Mouse (Mus musculus): ENCODE measurements around the gene Apopt1. TPM values are rescaled to one million over a fixed set of nuclear protein-coding genes. Genes with fewer than 3 reads are reported as not detected.

Apopt1 gene
- polyA plus RNA-seq, 1 experiment from 2014 or later: 52.5 TPM

GRCm38 (mm10) chr12:111794526-111795179 is 81.6 kb downstream of the Apopt1 start:
- no peaks in the 10 kb centered on the region for H3K4me1 ChIP-seq (replicated peaks; ENCODE audit: control insufficient read depth, insufficient read depth, low read length)
- H3K4me3 ChIP-seq (ENCODE audit: low read depth, low read length): no peak overlapping the region
- WGBS: 96% methylated on average over 18 of the region's 18 CpGs
- H3K4me2 ChIP-seq (replicated peaks; ENCODE audit: low read depth, low read length): no peak overlapping the region
- 0 out of 2 replicates have a peak, but pooled peaks cover 11% of the 10 kb centered on the region for H3K36me3 ChIP-seq (ENCODE audit: control insufficient read depth, insufficient read depth, low read length)
- no peak for DNase-seq (ENCODE audit: low spot score)
- no peak overlapping the region for H3K9ac ChIP-seq (ENCODE audit: low read depth, low read length)
- H3K9me3 ChIP-seq (ENCODE audit: control insufficient read depth, low read length): no peaks in the 10 kb centered on the region
- no peak overlapping the region for H3K27ac ChIP-seq (ENCODE audit: low read depth, low read length)
- H3K27me3 ChIP-seq (ENCODE audit: control insufficient read depth, insufficient read depth, low read length): no peaks in the 10 kb centered on the region
- no peak for ATAC-seq (ENCODE audit: low FRiP score)

GRCm38 (mm10) chr12:111795180-111795895 is 82.3 kb downstream of the Apopt1 start:
- Histone ChIP-seq H3K9ac (ENCODE audit: low read depth, low read length) (no peak overlapping the region), H3K4me2 (replicated peaks; ENCODE audit: low read depth, low read length) (no peak overlapping the region), H3K4me1 (replicated peaks; ENCODE audit: control insufficient read depth, insufficient read depth, low read length) (no peaks in the 10 kb centered on the region), H3K9me3 (ENCODE audit: control insufficient read depth, low read length) (no peaks in the 10 kb centered on the region), H3K36me3 (ENCODE audit: control insufficient read depth, insufficient read depth, low read length) (0 out of 2 replicates have a peak, but pooled peaks cover 11% of the 10 kb centered on the region), H3K27me3 (ENCODE audit: control insufficient read depth, insufficient read depth, low read length) (no peaks in the 10 kb centered on the region), H3K27ac (ENCODE audit: low read depth, low read length) (no peak overlapping the region), H3K4me3 (ENCODE audit: low read depth, low read length) (no peak overlapping the region)
- WGBS: 91% methylated on average over 25 of the region's 28 CpGs
- DNase-seq (ENCODE audit: low spot score) (no peak), ATAC-seq (ENCODE audit: low FRiP score) (no peak)

GRCm38 (mm10) chr12:111797251-111797650 is 84.2 kb downstream of the Apopt1 start:
- DNase-seq (ENCODE audit: low spot score) (no peak), ATAC-seq (ENCODE audit: low FRiP score) (no peak)
- Histone ChIP-seq H3K27me3 (ENCODE audit: control insufficient read depth, insufficient read depth, low read length) (no peaks in the 10 kb centered on the region), H3K9me3 (ENCODE audit: control insufficient read depth, low read length) (no peaks in the 10 kb centered on the region), H3K27ac (ENCODE audit: low read depth, low read length) (no peak overlapping the region), H3K4me3 (ENCODE audit: low read depth, low read length) (no peak overlapping the region), H3K4me2 (replicated peaks; ENCODE audit: low read depth, low read length) (no peak overlapping the region), H3K36me3 (ENCODE audit: control insufficient read depth, insufficient read depth, low read length) (peaks cover 15% of the 10 kb centered on the region), H3K4me1 (replicated peaks; ENCODE audit: control insufficient read depth, insufficient read depth, low read length) (no peaks in the 10 kb centered on the region), H3K9ac (ENCODE audit: low read depth, low read length) (no peak overlapping the region)
- 91% methylated on average over 8 of the region's 8 CpGs for WGBS

GRCm38 (mm10) chr12:111798493-111798892 is 85.4 kb downstream of the Apopt1 start:
- no peaks in the 10 kb centered on the region for H3K9me3 ChIP-seq (ENCODE audit: control insufficient read depth, low read length)
- no peaks in the 10 kb centered on the region for H3K4me1 ChIP-seq (replicated peaks; ENCODE audit: control insufficient read depth, insufficient read depth, low read length)
- peaks cover 15% of the 10 kb centered on the region for H3K36me3 ChIP-seq (ENCODE audit: control insufficient read depth, insufficient read depth, low read length)
- no peak overlapping the region for H3K4me3 ChIP-seq (ENCODE audit: low read depth, low read length)
- no peak overlapping the region for H3K9ac ChIP-seq (ENCODE audit: low read depth, low read length)
- 92% methylated on average over 13 of the region's 13 CpGs for WGBS
- no peak overlapping the region for H3K27ac ChIP-seq (ENCODE audit: low read depth, low read length)
- DNase-seq (ENCODE audit: low spot score) (no peak), ATAC-seq (ENCODE audit: low FRiP score) (no peak)
- no peak overlapping the region for H3K4me2 ChIP-seq (replicated peaks; ENCODE audit: low read depth, low read length)
- no peaks in the 10 kb centered on the region for H3K27me3 ChIP-seq (ENCODE audit: control insufficient read depth, insufficient read depth, low read length)

GRCm38 (mm10) chr12:111800459-111801183 is 87.6 kb downstream of the Apopt1 start:
- Histone ChIP-seq H3K4me2 (replicated peaks; ENCODE audit: low read depth, low read length) (no peak overlapping the region), H3K9ac (ENCODE audit: low read depth, low read length) (no peak overlapping the region), H3K27me3 (ENCODE audit: control insufficient read depth, insufficient read depth, low read length) (no peaks in the 10 kb centered on the region), H3K4me3 (ENCODE audit: low read depth, low read length) (no peak overlapping the region), H3K9me3 (ENCODE audit: control insufficient read depth, low read length) (no peaks in the 10 kb centered on the region), H3K27ac (ENCODE audit: low read depth, low read length) (no peak overlapping the region), H3K36me3 (ENCODE audit: control insufficient read depth, insufficient read depth, low read length) (peaks cover 12% of the 10 kb centered on the region), H3K4me1 (replicated peaks; ENCODE audit: control insufficient read depth, insufficient read depth, low read length) (no peaks in the 10 kb centered on the region)
- ATAC-seq (ENCODE audit: low FRiP score) (no peak), DNase-seq (ENCODE audit: low spot score) (no peak)
- 90% methylated on average over 10 of the region's 10 CpGs for whole genome bisulfite sequencing

GRCm38 (mm10) chr12:111803538-111803937 is 90.5 kb downstream of the Apopt1 start:
- no peaks in the 10 kb centered on the region for H3K27me3 ChIP-seq (ENCODE audit: control insufficient read depth, insufficient read depth, low read length)
- H3K4me1 ChIP-seq (replicated peaks; ENCODE audit: control insufficient read depth, insufficient read depth, low read length): no peaks in the 10 kb centered on the region
- no peak overlapping the region for H3K4me2 ChIP-seq (replicated peaks; ENCODE audit: low read depth, low read length)
- 92% methylated on average over 5 of the region's 5 CpGs for WGBS
- no peak for ATAC-seq (ENCODE audit: low FRiP score)
- H3K9me3 ChIP-seq (ENCODE audit: control insufficient read depth, low read length): no peaks in the 10 kb centered on the region
- no peak overlapping the region for H3K4me3 ChIP-seq (ENCODE audit: low read depth, low read length)
- peaks cover 14% of the 10 kb centered on the region for H3K36me3 ChIP-seq (ENCODE audit: control insufficient read depth, insufficient read depth, low read length)
- H3K27ac ChIP-seq (ENCODE audit: low read depth, low read length): no peak overlapping the region
- no peak overlapping the region for H3K9ac ChIP-seq (ENCODE audit: low read depth, low read length)
- no peak for DNase-seq (ENCODE audit: low spot score)

Other genes with a start within 250 kb of the Apopt1 start
- gene Gm266, start 227.4 kb upstream of the Apopt1 start, polyA plus RNA-seq (2014; fragmentation: Nextera tagmentation; extraction: Ambion mirVana): 8.9 and 10.1 TPM in 2 replicates
- 695 and 707 TPM in 2 replicates for gene Eif5, start 175.2 kb upstream of the Apopt1 start, polyA plus RNA-seq (2014; fragmentation: Nextera tagmentation; extraction: Ambion mirVana)
- 76.6 and 76.8 TPM in 2 replicates for gene Mark3, start 138.7 kb upstream of the Apopt1 start, polyA plus RNA-seq (2014; fragmentation: Nextera tagmentation; extraction: Ambion mirVana)
- 2,103 and 2,160 TPM in 2 replicates for gene Ckb, start 40.9 kb upstream of the Apopt1 start, polyA plus RNA-seq (2014; fragmentation: Nextera tagmentation; extraction: Ambion mirVana)
- 4.5 and 5.0 TPM in 2 replicates for gene Trmt61a, start 35.2 kb upstream of the Apopt1 start, polyA plus RNA-seq (2014; fragmentation: Nextera tagmentation; extraction: Ambion mirVana)
- gene Bag5, start within 50 bp of the Apopt1 start, polyA plus RNA-seq (2014; fragmentation: Nextera tagmentation; extraction: Ambion mirVana): 61.5 and 63.3 TPM in 2 replicates
- 345 and 366 TPM in 2 replicates for gene Klc1, start 45.6 kb downstream of the Apopt1 start, polyA plus RNA-seq (2014; fragmentation: Nextera tagmentation; extraction: Ambion mirVana)
- gene Xrcc3, start 100.6 kb downstream of the Apopt1 start, polyA plus RNA-seq (2014; fragmentation: Nextera tagmentation; extraction: Ambion mirVana): 8.2 and 9.8 TPM in 2 replicates
- 54.2 and 54.7 TPM in 2 replicates for gene Zfyve21, start 100.9 kb downstream of the Apopt1 start, polyA plus RNA-seq (2014; fragmentation: Nextera tagmentation; extraction: Ambion mirVana)
- gene Ppp1r13b, start 194.8 kb downstream of the Apopt1 start, polyA plus RNA-seq (2014; fragmentation: Nextera tagmentation; extraction: Ambion mirVana): 8.3 and 9.5 TPM in 2 replicates